Mouse (Mus musculus) kidney, adult 2 months (tissue): ENCODE measurements around the gene E130114P18Rik.

Experiments
- CTCF ChIP-seq: fragments of 200-500 bp; conservative IDR thresholded peaks from 2 replicates; pipeline ENCODE4 v1.5.1; 2011; ENCODE audit warnings: low read depth, mild to moderate bottlenecking, control low read depth, low read length, moderate library complexity, mixed read lengths; ENCODE audit not compliant: insufficient read depth, insufficient read length
- POLR2A ChIP-seq: fragments of 200-500 bp; IDR thresholded peaks from one replicate; pipeline ENCODE4 v1.6.1; 2011; ENCODE audit warnings: low read depth, low read length, control low read depth

DNA sequence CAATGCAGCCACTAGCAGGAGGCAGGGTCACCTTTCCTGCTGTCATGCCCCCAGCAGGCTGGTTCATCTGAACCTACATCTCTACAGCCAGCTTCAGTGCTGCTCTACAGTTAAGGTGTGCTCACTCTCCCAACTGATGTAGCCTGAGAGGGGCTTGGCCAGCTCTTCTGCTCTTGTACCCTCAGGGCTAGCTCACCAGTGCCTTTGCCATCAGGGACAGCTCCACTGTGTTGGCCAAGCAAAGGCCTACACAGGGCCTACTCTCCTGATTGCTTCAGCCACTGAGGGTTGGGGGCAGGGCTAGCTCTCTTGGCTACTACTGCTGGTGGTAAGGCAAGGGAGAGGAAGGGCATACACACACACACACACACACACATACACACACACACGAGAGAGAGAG lies 8.0 kb downstream of the E130114P18Rik start:
- TF ChIP-seq CTCF: no peak
- TF ChIP-seq POLR2A: no peak
